Mouse (Mus musculus): Measurements from ENCODE around the gene Zfp454.

GRCm38 (mm10) chr11:50850989-50851601 lies 36.4 kb downstream of the Zfp454 start:
- TF ChIP-seq GATA1 (IDR thresholded peaks at IDR 0.05; ENCODE audit: low read length): no peak
- TF ChIP-seq TAL1 (IDR thresholded peaks at IDR 0.05; ENCODE audit: low read length): no peak

Data from erythroblast, embryonic 14.5 days (primary cell).